Mouse (Mus musculus) T-helper 1 cell (primary cell): ENCODE data around the gene Olfr938.

Experiments
- in situ Hi-C: fragments of 300-600 bp; cut with MboI, MseI; formaldehyde crosslinking; loops from one replicate; pipeline ENCODE4 v1.15.1; 2025; ENCODE audit warnings: high pct_unique_total_duplicates

Gene Olfr938

DNA sequence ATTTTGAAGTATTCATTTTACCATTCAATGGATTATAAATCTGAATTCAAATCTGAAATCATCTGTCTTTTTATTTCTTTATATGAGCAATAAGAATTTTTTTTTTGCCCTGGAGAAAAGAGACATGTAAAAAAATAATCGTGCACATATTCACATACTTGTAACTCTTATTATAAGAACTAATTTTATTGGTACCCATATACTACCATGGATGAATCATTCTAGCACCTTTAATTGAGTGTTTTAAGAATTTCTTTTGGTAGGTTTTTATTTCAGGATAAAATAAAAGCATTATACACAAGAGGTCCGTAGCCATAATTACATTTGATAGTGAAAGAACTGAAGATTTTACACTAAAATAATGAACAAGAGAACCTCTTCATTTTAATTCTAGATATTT lies at the start of gene Olfr938:
Olfr938 (minus strand) TSS at position 101 of the 400 bp plus-strand sequence.
- in situ Hi-C loops = no loop called here

DNA sequence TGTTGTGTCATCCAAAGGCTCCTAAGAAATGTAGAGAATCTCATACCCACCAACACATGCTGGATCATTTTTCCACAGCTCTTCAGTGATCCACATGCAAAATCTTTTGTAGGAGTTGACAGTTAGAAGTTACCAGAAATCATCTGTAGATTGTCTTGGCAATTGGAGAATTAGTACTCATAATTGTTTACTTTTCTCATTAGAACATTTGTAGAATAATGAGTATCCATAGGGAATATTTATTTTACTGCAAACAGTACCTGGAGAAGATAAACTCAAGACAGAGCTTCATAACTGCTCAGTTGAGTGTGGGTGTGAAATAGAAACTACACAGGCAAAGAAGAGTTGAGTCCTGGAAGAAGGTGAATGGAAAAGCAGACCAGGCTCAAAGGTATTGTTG lies 49.1 kb upstream of the Olfr938 start, which contains the start of gene Olfr27:
Olfr27 (plus strand) TSS at position 301 of the 400 bp plus-strand sequence.
- in situ Hi-C loops = no loop called here

DNA sequence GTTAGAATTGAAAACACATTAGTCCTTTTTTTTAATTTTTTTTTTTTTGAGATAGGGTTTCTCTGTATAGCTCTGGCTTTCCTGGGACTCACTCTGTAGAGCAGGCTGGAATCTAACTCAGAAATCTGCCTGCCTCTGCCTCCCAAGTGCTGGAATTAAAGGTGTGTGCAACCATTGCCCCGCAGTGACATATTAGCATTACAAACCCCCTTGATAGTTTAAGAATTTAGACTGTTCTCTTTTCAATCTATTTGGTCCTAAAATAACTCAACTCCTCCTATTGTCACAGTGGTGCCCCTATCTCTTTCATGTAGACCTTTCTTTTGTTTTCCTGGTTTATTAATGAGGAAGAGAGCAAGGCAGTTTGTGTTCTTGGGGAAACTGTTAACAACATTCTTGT lies 48.6 kb upstream of the Olfr938 start:
- in situ Hi-C loops = no loop called here

DNA sequence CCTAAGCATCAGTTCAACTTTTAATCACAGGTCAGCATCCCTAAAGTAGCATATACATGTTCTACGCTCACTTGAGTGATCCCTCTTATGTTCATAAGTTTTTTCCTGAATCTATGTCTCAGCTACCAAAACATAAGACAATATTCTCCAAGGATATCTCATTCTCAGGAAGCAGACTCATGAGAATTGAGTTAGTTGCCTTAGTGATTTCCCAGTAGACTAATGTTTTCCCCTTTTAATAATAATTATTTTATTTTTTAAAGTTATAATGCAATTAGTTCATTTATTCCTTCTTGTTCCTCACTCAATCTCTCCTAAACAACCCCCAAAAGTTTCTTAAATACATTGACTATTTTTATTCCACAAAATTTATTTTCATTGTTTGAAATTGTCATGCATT lies 13.8 kb downstream of the Olfr938 start, which contains the start of gene Olfr937:
Olfr937 (minus strand) TSS at position 101 of the 400 bp plus-strand sequence.
- in situ Hi-C loops = no loop called here
